Mouse (Mus musculus): Measurements from ENCODE around the gene Trnau1ap. TPM values are rescaled to one million over a fixed set of nuclear protein-coding genes. Genes with fewer than 3 reads are reported as not detected.

Trnau1ap gene
- polyA plus RNA-seq, 1 experiment = 6.0 TPM

DNA sequence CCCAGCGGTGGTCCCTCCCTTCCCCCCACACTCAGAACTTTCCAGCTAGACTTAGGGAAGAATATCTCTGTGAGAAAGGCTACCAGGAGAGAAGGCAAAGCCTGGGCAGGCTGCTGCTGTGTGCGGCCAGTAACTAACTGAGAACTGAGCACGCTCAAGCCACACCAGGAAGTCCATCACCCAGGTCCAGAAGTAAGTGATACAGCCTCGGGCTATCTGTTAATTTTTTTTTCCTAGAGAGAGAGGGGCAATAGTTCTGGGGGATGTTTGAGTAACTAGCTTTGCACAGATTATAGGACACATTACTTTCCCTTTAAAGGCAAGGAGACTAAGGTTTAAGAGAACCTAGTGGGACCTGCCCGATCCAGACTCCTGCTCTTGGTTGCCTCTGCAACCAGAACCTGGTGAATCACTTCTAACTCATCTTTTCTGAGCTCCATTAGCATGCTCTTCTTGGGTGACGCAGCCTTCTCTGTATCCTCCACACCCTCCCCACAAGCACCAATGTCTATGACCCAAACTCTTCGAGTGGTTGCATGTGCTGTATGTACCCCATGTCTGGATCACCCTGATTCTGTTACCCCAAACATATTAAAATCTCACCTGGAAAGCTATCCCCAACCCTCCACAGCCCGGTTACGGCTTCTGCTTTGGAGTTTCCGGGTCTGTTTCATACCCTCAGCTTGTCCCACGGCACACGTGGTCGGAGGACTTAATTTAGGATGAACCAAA, 15.2 kb upstream of the Trnau1ap start:
- peak overlapping the region; percentile 67 for H3K27ac ChIP-seq (ENCODE audit: control insufficient read depth, insufficient read depth, low read depth, low read length)
- H3K27me3 ChIP-seq (ENCODE audit: control insufficient read depth, insufficient read depth, low read length) = no peaks in the 10 kb centered on the region
- peak overlapping the region; percentile 89 for H3K4me3 ChIP-seq (ENCODE audit: control insufficient read depth, low read depth, low read length)
- TF ChIP-seq POLR2A (IDR thresholded peaks at IDR 0.05; ENCODE audit: control insufficient read depth, low read depth, low read length) (0 out of 2 replicates have a peak, but pooled peaks have one; percentile 15), CTCF (IDR thresholded peaks at IDR 0.05; ENCODE audit: control insufficient read depth, insufficient read depth, insufficient replicate concordance, low read depth, low read length) (no peak)
- H3K4me1 ChIP-seq (ENCODE audit: control insufficient read depth, insufficient read depth, low read length) = no peaks in the 10 kb centered on the region; the same call in 1 of the 2 replicates
- H3K36me3 ChIP-seq (ENCODE audit: control insufficient read depth, insufficient read depth, low read length) = no peaks in the 10 kb centered on the region; the same call in 1 of the 2 replicates

DNA sequence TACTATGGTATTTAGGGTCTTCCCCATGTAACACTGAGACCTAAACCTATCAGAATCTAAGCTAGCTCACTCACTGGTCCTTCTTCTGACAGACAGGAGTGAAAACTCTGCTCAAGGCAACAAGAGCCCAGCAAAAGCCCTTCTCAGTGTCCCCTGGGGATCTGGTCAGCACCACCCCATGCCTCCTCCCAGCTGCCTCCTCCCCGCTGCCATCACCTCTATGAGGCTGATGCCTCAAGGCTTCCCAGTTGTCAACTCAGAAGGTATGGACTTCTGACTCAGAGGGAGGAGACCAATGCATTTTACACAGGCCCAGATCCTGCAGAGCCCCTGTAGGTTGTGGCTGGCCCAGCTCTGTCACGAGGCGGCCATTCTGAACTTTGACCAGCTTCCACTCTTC, 12.1 kb upstream of the Trnau1ap start:
- H3K27me3 ChIP-seq (ENCODE audit: control insufficient read depth, insufficient read depth, low read length) = no peaks in the 10 kb centered on the region
- TF ChIP-seq CTCF (IDR thresholded peaks at IDR 0.05; ENCODE audit: control insufficient read depth, insufficient read depth, insufficient replicate concordance, low read depth, low read length) (no peak), POLR2A (IDR thresholded peaks at IDR 0.05; ENCODE audit: control insufficient read depth, low read depth, low read length) (no peak)
- no peak overlapping the region for H3K27ac ChIP-seq (ENCODE audit: control insufficient read depth, insufficient read depth, low read depth, low read length)
- no peak overlapping the region for H3K4me3 ChIP-seq (ENCODE audit: control insufficient read depth, low read depth, low read length)
- H3K36me3 ChIP-seq (ENCODE audit: control insufficient read depth, insufficient read depth, low read length) = no peaks in the 10 kb centered on the region; the same call in 1 of the 2 replicates
- H3K4me1 ChIP-seq (ENCODE audit: control insufficient read depth, insufficient read depth, low read length) = no peaks in the 10 kb centered on the region; the same call in 1 of the 2 replicates

DNA sequence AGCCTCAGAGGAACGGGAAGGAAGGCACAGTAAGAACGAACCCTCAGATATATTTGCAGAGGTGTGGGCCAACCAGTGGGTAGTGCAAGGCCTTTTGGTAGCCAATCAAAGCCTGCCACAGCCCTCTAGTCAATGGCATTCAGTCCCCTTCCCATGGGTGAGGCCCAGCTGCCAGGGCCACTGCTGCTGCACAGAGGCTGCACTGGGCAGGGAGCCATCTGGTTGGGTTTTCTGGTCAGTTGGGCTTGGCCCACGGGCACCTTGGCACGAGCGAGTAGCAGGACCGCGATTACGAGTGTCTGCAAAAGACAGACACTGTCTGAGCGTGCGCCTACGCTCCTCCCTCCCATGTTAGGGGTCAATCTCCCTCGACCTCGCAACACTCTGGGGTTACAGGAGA, 9.6 kb upstream of the Trnau1ap start:
- Histone ChIP-seq H3K27me3 (ENCODE audit: control insufficient read depth, insufficient read depth, low read length) (no peaks in the 10 kb centered on the region), H3K4me3 (ENCODE audit: control insufficient read depth, low read depth, low read length) (no peak overlapping the region), H3K4me1 (ENCODE audit: control insufficient read depth, insufficient read depth, low read length) (no peaks in the 10 kb centered on the region), H3K36me3 (ENCODE audit: control insufficient read depth, insufficient read depth, low read length) (peaks cover 2% of the 10 kb centered on the region; the same call in 1 of the 2 replicates), H3K27ac (ENCODE audit: control insufficient read depth, insufficient read depth, low read depth, low read length) (no peak overlapping the region)
- no peak for TF ChIP-seq CTCF (IDR thresholded peaks at IDR 0.05; ENCODE audit: control insufficient read depth, insufficient read depth, insufficient replicate concordance, low read depth, low read length)
- TF ChIP-seq POLR2A (IDR thresholded peaks at IDR 0.05; ENCODE audit: control insufficient read depth, low read depth, low read length) = no peak

DNA sequence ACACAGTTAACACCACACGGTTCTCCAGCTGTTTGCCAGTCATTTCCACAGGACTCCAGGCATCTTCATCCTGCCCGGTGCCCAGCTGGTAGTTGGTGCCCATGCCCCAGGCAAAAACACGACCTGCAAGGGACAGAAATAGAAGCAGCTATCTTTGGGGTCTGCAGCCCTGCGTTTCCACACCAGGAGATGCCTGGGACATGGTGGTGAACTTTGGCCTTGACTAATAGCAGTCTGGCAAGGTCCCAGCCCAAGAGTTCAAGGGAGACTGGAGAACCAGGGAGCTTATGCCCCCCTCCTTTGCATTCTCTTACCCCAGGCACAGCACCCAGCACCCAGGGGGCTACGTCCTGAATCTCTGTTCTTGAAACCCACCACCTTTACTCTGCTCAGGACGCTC, 3.5 kb upstream of the Trnau1ap start:
- H3K4me3 ChIP-seq (ENCODE audit: control insufficient read depth, low read depth, low read length) = no peak overlapping the region
- H3K36me3 ChIP-seq (ENCODE audit: control insufficient read depth, insufficient read depth, low read length) = peaks cover 2% of the 10 kb centered on the region; the same call in 1 of the 2 replicates
- H3K4me1 ChIP-seq (ENCODE audit: control insufficient read depth, insufficient read depth, low read length) = peaks cover 3% of the 10 kb centered on the region
- no peaks in the 10 kb centered on the region for H3K27me3 ChIP-seq (ENCODE audit: control insufficient read depth, insufficient read depth, low read length)
- H3K27ac ChIP-seq (ENCODE audit: control insufficient read depth, insufficient read depth, low read depth, low read length) = no peak overlapping the region
- no peak for TF ChIP-seq CTCF (IDR thresholded peaks at IDR 0.05; ENCODE audit: control insufficient read depth, insufficient read depth, insufficient replicate concordance, low read depth, low read length)
- TF ChIP-seq POLR2A (IDR thresholded peaks at IDR 0.05; ENCODE audit: control insufficient read depth, low read depth, low read length) = no peak

DNA sequence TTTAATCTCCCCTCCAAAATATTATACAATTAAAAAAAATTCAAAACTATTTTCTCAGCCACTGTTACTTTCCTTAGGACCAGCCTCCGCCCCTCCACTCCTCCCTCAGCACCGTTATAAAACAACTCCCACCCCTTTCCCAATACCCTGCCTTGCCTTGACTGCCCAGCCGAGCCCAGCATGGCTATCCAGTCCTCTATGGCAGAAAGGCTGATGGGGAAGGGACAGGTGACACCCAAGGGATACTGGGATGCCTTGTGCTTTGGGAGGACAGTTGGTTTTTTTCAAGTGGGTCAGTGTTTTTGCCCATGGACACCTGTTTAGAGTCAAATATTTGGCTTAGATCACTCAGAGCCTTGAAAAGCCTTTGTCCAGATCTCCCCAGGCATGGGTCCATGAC, 2.6 kb upstream of the Trnau1ap start:
- no peak overlapping the region for H3K27ac ChIP-seq (ENCODE audit: control insufficient read depth, insufficient read depth, low read depth, low read length)
- no peak overlapping the region for H3K4me3 ChIP-seq (ENCODE audit: control insufficient read depth, low read depth, low read length)
- peaks cover 2% of the 10 kb centered on the region; the same call in 1 of the 2 replicates for H3K36me3 ChIP-seq (ENCODE audit: control insufficient read depth, insufficient read depth, low read length)
- TF ChIP-seq POLR2A (IDR thresholded peaks at IDR 0.05; ENCODE audit: control insufficient read depth, low read depth, low read length) (no peak), CTCF (IDR thresholded peaks at IDR 0.05; ENCODE audit: control insufficient read depth, insufficient read depth, insufficient replicate concordance, low read depth, low read length) (no peak)
- H3K4me1 ChIP-seq (ENCODE audit: control insufficient read depth, insufficient read depth, low read length) = peaks cover 3% of the 10 kb centered on the region
- no peaks in the 10 kb centered on the region for H3K27me3 ChIP-seq (ENCODE audit: control insufficient read depth, insufficient read depth, low read length)

DNA sequence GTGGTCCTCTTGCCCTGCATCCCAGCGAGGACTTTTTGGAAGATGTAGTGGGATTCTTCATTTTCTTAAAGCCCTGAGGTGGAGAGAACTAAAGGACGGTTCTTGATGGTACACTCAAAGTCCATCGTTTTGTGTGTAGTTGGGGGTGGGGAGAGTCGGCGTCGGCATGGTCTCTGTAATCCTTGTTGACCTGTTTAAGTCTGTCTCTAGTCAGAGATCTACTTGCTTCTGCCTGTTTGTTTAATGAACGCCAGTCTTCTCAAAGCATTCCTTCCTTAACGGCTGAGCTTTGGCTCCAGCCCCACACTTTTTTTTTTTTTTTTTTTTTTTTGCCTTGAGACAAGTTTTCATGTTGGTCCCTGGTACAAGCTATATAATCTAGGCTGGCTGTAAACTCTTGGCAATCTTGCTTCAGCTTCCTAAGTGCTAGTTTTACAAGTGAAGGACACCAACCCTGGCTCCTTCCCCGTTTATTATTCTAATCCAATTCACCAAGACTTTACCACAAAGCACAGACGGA, 557 bp upstream of the Trnau1ap start:
- peak overlapping the region; percentile 80 for H3K27ac ChIP-seq (ENCODE audit: control insufficient read depth, insufficient read depth, low read depth, low read length)
- H3K36me3 ChIP-seq (ENCODE audit: control insufficient read depth, insufficient read depth, low read length) = peaks cover 2% of the 10 kb centered on the region; the same call in 1 of the 2 replicates
- TF ChIP-seq POLR2A (IDR thresholded peaks at IDR 0.05; ENCODE audit: control insufficient read depth, low read depth, low read length) (no peak), CTCF (IDR thresholded peaks at IDR 0.05; ENCODE audit: control insufficient read depth, insufficient read depth, insufficient replicate concordance, low read depth, low read length) (no peak)
- H3K4me3 ChIP-seq (ENCODE audit: control insufficient read depth, low read depth, low read length) = peak overlapping the region; percentile 92
- H3K4me1 ChIP-seq (ENCODE audit: control insufficient read depth, insufficient read depth, low read length) = peaks cover 3% of the 10 kb centered on the region
- H3K27me3 ChIP-seq (ENCODE audit: control insufficient read depth, insufficient read depth, low read length) = no peaks in the 10 kb centered on the region

DNA sequence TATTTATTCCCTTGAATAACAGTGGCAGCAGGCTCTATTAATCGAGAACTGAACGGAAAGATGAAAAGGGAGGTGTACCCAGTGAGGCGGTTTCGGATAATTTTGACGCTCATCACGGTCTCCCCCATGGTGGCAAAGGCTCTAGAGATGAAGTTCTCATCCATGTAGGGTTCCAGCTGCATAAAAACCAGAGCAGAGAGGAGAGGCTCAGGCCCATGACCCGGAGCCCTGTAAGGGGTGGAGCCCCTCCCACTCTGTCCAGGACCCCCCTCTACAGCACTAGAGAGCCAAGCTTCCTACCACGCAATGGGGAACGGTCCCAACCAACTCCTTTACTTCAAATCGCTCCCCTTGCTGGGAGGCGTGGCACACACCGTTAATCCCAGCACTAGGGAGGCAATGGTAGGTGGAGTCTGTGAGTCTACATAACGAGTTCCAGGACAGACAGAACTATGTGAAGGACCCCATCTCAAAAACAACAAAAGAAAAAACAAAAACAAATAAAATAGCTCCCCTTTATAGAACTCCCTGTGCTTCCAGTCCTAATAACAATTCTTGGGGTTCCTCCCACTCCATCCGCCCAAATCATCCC, 851 bp downstream of the Trnau1ap start:
- Histone ChIP-seq H3K27ac (ENCODE audit: control insufficient read depth, insufficient read depth, low read depth, low read length) (no peak overlapping the region), H3K4me3 (ENCODE audit: control insufficient read depth, low read depth, low read length) (peak overlapping the region; percentile 92), H3K36me3 (ENCODE audit: control insufficient read depth, insufficient read depth, low read length) (no peaks in the 10 kb centered on the region; the same call in 1 of the 2 replicates), H3K4me1 (ENCODE audit: control insufficient read depth, insufficient read depth, low read length) (peaks cover 3% of the 10 kb centered on the region), H3K27me3 (ENCODE audit: control insufficient read depth, insufficient read depth, low read length) (no peaks in the 10 kb centered on the region)
- no peak for TF ChIP-seq POLR2A (IDR thresholded peaks at IDR 0.05; ENCODE audit: control insufficient read depth, low read depth, low read length)
- no peak for TF ChIP-seq CTCF (IDR thresholded peaks at IDR 0.05; ENCODE audit: control insufficient read depth, insufficient read depth, insufficient replicate concordance, low read depth, low read length)
